Comparison of ENCODE assay signal across 8 mouse cellular contexts in the genomic region with DNA sequence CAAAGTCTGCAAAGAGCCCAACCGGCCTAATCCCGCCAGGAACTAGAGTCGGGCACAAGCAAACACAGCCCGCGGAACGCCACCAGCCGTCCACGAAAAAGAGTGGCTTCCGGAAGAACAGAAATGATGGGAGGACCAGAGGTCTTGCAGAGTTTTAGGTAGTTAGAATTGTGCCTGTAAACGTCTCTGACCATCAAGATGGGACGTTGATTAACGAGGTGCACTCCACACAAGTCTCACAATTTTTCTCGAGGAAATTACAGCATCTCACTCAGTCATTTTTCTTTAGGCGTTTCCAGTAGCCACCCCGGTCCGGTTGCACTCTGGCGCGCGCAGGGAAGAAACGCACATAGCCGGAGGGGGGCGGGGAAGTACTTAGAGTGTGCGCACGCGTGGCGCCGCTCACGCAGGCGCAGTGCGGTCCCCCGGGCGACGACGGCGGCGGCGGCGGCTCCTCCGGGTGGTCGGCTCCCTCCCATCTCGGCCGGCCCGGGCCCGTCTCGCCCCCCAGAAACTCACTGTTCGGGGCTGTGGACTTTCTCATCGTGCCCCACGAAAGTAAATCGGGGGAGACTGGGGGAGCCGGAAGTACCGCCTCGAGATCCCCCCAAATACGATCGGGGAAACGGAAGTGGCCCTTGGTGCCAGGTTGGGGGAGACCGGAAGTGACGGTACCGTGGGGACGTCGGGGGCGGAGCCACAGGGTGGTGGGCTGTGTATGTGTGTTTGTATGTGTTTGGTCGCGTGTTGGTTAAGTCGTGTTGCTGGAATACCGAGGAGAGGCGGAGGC. TPM values are rescaled to one million over a fixed set of nuclear protein-coding genes. Genes with fewer than 3 reads are reported as not detected.
DNase-seq lines count a peak whose midpoint lies in the region; ATAC-seq lines count a peak whose summit lies in the region.

A gene (plus strand): TSS at position 378 of the 790 bp plus-strand sequence.

- peak within 1 kb of the TSS; percentile 84 for H3K9ac ChIP-seq in hindbrain, embryonic 11.5 days (ENCODE audit: low read depth, low read length)

- under 1% methylated on average over 66 of the region's 66 CpGs for WGBS in hindbrain, embryonic 11.5 days

- H3K27me3 ChIP-seq in hindbrain, embryonic 11.5 days (ENCODE audit: control insufficient read depth, insufficient read depth, low read length), result no peaks in the 10 kb centered on the region

- H3K27ac ChIP-seq in hindbrain, embryonic 11.5 days (ENCODE audit: low read depth, low read length), result peak within 1 kb of the TSS; percentile 90

- peaks cover 8% of the 10 kb centered on the region; the same call in 1 of the 2 replicates for H3K36me3 ChIP-seq in hindbrain, embryonic 11.5 days (ENCODE audit: control insufficient read depth, insufficient read depth, low read length)

- peak; percentile 96 for DNase-seq in MN1 (ENCODE audit: low spot score)
- peak; percentile 96 for DNase-seq in cerebellum, adult 9-10 months
- DNase-seq in frontal cortex, adult 2 months (ENCODE audit: extremely low spot score in 1 of 2, low spot score in 1 of 2), result peak; percentile 84 to 94
- DNase-seq in hindbrain, embryonic 11.5 days (ENCODE audit: low spot score), result peak; percentile 97
- peak; percentile 95 to 97 for DNase-seq in layer of hippocampus, postnatal 10 days (ENCODE audit: low spot score in 2 of 2)
- DNase-seq in lung, postnatal 10 days, result peak; percentile 96
- peak; percentile 93 for DNase-seq in ovary, postnatal 36 days (ENCODE audit: low spot score)
- DNase-seq in thymus, postnatal 25 days, result peak; percentile 95

- no peaks in the 10 kb centered on the region for H3K9me3 ChIP-seq in hindbrain, embryonic 11.5 days (ENCODE audit: control insufficient read depth, low read length)

- peaks cover 4% of the 10 kb centered on the region; the same call in 1 of the 2 replicates for H3K4me1 ChIP-seq in hindbrain, embryonic 11.5 days (replicated peaks; ENCODE audit: control insufficient read depth, insufficient read depth, low read length)

- H3K4me2 ChIP-seq in hindbrain, embryonic 11.5 days (replicated peaks; ENCODE audit: low read depth, low read length), result peak within 1 kb of the TSS; percentile 78

- peak; percentile 96 for ATAC-seq in hindbrain, embryonic 11.5 days (ENCODE audit: low FRiP score)

- peak within 1 kb of the TSS; percentile 69 for H3K4me3 ChIP-seq in hindbrain, embryonic 11.5 days (ENCODE audit: low read depth, low read length)

RNA-seq across cellular contexts. Expression of the gene that starts here (rescaled TPM):
- 199 and 213 TPM in 2 replicates for polyA plus RNA-seq in frontal cortex, adult 2 months (2012; rRNA removed)
- polyA plus RNA-seq in hindbrain, embryonic 11.5 days (2014; fragmentation: Nextera tagmentation; extraction: Ambion mirVana), result 105 and 117 TPM in 2 replicates
- 100 to 1,000 TPM; 284 to 308 TPM for total RNA-seq in layer of hippocampus, postnatal 10 days (2021)

Comparison
In these comparisons a context has a peak if more than half of its experiments do, and no peak if none do; other contexts are left out.
1. Peak in every context shown above with its lines: DNase-seq, ATAC-seq, H3K4me3 ChIP-seq and H3K27ac ChIP-seq.